Mouse (Mus musculus) spleen, adult 18-20 months (tissue): ENCODE measurements around the gene Nr4a2.
A peak's percentile ranks its signal among the peaks of the same experiment; 100 is the strongest.

ENCODE experiments used
- DNase-seq, 2 experiments: peaks; one replicate each; pipeline ENCODE4 v3.0.0; 2022; ENCODE audit warnings: mixed read lengths in 2 of 2

Nr4a2 gene

GRCm38 (mm10) chr2:57123991-57124840, at the start of gene Nr4a2:
TSS of gene Nr4a2 (minus strand) at chr2:57124003.
- peak; percentile 26 to 55 for DNase-seq

DNA sequence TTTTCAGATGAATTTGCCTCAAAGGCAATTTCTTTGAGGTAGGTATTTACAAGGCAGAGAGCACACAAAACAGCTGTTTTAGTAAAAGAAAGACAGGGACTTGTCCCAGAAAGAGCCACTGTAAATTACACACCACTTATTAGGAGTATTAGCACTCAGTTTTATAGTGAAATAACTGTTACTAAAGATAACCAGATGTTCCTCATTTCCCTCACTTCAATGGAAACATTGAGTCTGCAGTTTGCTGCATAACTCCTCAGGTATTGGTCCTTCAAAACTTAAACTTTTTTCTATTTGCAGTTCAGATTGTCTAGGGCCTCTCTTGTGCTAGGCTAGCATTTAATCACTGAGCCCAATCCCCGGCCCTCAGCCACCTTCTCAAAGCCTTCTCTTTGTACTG, 41.6 kb upstream of the Nr4a2 start:
- DNase-seq, result no peak

GRCm38 (mm10) chr2:57156814-57157213, 33.0 kb upstream of the Nr4a2 start:
- DNase-seq, result no peak

DNA sequence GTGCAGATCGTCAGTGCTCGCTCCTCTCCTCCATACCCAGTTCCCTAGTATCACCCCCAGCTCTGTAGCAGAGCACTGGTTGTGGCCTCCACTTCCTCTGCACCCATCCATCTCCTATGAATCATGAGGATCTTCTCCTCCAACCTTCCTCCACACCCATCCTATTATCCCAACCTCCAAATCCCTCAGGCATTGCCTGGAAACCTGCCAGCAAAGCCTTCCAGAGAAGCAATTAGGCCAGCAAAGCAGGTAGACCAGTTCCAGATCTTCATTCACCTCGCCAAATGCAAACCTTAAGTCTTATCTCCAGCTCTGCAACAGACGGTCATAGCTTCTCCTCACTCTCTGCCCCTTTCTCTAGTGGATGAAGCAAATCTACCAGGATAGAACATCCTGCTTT, 26.0 kb upstream of the Nr4a2 start:
- no peak for DNase-seq

GRCm38 (mm10) chr2:57148231-57148630, 24.4 kb upstream of the Nr4a2 start:
- DNase-seq, result no peak

- DNase-seq, result no peak
Observed at GRCm38 (mm10) chr2:57145646-57146421, 22.0 kb upstream of the Nr4a2 start.

DNA sequence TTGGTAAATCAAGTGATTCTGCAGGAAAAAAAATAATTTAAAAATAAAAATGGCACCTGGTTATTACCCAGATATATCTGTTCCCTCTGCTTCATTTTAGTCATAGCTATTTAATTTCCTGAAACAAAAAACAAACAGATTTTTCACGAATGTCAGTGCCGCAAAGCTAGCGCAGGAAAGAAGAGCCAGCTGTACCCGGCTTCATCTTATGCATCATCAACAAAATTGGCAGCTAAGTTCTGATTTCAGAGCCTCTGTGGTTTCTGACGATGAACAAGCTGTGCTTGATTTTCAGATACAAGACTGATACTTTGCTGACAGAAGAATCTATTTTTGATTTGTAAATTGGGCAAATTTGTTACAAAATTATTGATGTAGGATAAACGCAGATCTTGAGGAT, 14.8 kb upstream of the Nr4a2 start:
- no peak for DNase-seq

- DNase-seq, result no peak
Observed at GRCm38 (mm10) chr2:57127461-57127860, 3.7 kb upstream of the Nr4a2 start.

DNA sequence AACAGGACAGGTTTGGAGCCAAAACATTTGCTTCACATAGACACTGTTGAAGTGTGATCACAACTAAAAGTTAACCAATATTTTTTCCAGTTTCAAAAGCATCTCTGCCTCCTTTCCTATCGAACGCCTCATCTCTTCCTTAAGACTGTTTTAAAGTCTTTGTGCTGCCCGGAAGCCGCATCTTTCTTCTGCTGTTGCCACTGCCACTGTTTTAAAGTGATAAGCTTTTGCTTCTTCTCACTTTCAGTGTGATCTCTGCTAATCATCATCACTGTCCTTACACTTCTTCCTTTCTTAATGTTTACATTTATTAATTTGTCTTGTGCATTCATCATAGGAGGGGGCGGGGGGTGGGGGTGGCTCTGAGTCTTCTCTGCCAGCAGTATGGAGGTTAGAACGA, 2.1 kb upstream of the Nr4a2 start:
- DNase-seq, result no peak

GRCm38 (mm10) chr2:57122986-57123980, 520 bp downstream of the Nr4a2 start:
- peak in 1 of 2 experiments; percentile 37 for DNase-seq

GRCm38 (mm10) chr2:57121110-57121509, 2.7 kb downstream of the Nr4a2 start:
- DNase-seq, result no peak

DNA sequence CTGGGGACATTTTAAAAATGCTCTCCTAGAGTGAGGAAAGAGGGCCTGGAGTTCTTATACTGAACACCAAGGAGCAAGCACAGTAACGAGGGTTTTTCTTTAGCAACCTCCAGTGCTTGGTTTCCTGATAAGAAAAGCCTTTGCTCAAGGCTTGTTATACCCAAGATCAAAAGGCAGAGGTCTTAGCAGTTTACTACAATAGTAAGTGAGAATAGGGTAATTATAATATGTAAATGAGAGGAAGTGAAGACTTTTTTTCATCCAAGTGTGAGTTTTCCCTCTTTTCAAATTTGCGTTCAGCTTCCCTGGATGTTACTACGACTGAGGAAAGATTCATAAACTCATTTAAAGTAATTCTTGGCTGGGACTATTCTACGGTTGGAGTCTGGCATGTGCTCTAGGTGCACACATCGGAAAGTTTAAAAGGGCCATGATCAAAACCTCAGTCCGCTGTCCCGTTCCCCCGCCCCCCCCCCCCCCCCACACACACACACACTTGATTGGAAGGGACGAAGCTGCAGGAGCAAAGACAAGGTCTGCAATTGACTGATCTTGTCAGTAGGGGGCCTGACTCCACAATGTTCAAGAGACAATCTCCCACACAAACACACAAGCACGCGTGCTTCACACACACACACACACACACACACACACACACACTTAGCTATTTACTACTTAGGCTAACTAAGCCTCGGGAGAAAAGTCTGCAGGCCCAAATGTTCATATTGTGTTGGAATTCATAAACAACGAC, 6.4 kb downstream of the Nr4a2 start:
- peak in 1 of 2 experiments; percentile 38 for DNase-seq

- peak in 1 of 2 experiments; percentile 35 for DNase-seq
Observed at GRCm38 (mm10) chr2:57116366-57117200, 7.2 kb downstream of the Nr4a2 start.

DNA sequence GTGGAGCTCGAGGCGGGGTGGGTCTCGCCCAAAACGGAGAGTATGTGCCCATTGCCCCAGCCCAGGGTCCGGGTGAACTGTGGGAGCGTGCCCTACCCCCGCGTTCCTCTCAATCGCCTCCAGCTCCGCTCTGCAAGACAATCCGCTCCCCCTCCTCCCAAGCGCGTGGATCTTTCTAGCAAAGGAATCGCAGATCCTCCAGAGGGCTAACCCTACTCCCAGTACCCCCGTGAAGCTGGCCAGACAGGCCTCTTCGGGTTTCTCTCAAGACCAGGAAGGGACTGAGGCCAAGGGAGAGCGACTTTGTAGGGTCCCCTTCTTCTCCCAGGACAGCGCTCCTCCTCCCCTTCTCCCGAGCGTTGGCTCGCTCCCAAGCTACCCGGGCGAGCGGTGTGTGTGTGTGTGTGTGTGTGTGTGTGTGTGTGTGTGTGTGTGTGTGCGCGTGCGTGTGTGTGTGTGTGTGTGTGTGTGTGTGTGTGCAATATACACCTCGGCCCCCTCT, 7.9 kb downstream of the Nr4a2 start:
- peak in 1 of 2 experiments; percentile 26 for DNase-seq

DNA sequence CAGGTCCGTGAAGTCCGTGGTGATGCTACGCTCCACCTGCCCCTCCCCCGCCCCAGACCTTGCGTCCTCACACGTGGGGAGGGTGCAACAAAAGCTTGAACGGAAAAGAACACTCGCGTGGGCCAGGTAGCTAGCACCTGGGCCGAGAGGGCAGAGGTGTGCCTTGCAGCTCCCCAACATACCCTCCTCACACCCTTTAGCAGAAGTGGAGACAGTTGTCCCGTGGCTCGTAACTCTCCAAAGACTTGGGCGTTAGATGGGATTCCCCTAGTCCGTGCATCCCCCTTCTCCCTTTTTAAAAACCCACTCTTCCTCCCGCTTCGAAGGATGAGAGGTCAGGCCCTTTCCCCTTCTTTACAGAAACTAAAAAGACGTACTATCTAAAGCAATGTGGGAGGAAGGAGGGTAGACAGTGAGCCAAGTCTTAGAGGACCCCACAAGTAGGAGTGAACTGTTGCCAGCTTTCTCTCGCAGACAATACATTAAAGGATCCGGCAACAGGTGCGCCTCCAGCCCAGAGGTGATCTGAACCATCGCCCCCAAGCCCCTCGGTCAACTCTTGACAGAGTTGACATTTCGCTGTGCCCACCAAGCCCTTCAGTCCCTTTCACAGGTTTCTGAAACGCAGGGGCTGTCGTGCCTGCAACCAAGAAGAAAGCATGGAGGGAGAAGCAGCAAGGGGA, 8.5 kb downstream of the Nr4a2 start:
- no peak for DNase-seq

- DNase-seq, result peak; percentile 43 to 54
Observed at GRCm38 (mm10) chr2:57114211-57115151, 9.3 kb downstream of the Nr4a2 start.

DNA sequence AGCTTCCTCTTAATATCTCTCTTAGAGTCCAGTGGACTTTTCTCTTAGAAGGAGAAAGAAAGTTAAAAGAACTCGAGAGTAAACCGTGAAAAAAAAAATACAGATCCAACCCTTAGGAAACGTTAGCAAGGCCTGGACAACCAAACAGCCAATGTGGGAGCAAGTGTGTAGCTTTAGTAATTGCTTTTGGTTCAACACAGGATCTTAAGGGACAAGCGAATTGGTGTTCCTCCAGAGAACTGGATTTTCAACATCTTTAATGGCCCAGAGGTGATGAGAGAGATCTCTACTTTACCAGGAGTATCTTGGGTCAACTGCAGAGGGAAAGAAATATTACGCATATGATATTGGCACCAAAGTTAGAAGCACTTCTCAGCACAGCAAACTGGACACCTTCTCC, 10.4 kb downstream of the Nr4a2 start:
- no peak for DNase-seq

DNA sequence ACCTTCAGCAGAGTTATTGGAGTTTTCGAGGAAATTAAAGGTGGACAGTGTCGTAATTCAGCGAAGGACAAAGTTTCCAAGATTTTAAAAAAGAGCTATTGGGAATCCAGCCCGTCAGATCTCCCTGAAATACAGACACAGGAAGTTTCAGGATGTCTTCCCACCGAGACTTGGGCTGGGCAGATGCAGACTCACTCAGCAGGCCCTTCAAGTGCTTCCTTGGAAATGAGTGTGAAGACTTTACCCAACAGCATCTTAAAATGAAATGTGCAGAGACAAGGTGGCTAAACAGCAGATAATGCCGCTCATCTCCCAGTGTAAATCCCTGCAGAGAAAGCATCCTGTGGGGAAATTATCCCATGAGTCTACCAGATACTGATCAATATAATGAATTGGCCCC, 10.9 kb downstream of the Nr4a2 start:
- no peak for DNase-seq
